Mouse (Mus musculus): ENCODE data around the gene Vsx1. TPM values are rescaled to one million over a fixed set of nuclear protein-coding genes. Genes with fewer than 3 reads are reported as not detected.

Vsx1 gene
- polyA plus RNA-seq, 1 experiment: not detected

- no peaks in the 10 kb centered on the region for H3K79me2 ChIP-seq (ENCODE audit: control insufficient read depth, insufficient read depth)
- no peak for TF ChIP-seq MAX (IDR thresholded peaks at IDR 0.05)
- no peak for TF ChIP-seq MYOD1 (IDR thresholded peaks at IDR 0.05; ENCODE audit: control insufficient read depth, insufficient read length, low read depth)
- TF ChIP-seq CEBPB (IDR thresholded peaks at IDR 0.05; ENCODE audit: low read depth): no peak
- TF ChIP-seq CTCF (IDR thresholded peaks at IDR 0.05; ENCODE audit: control insufficient read depth, insufficient read depth, insufficient read length): no peak
- TF ChIP-seq MYOG (IDR thresholded peaks at IDR 0.05; ENCODE audit: control insufficient read depth, extremely low read depth, insufficient read length): no peak
- no peaks in the 10 kb centered on the region for H3K36me3 ChIP-seq (ENCODE audit: control insufficient read depth, insufficient read depth)
- H3K79me3 ChIP-seq (ENCODE audit: low read depth): no peaks in the 10 kb centered on the region
- H3K27me3 ChIP-seq (ENCODE audit: control insufficient read depth, insufficient read depth, insufficient read length): peaks cover 20% of the 10 kb centered on the region
- no peak overlapping the region for H3ac ChIP-seq (ENCODE audit: control insufficient read depth, insufficient read length, low read depth)
- H3K4me3 ChIP-seq (ENCODE audit: insufficient read depth, poor library complexity, severe bottlenecking): no peak overlapping the region
These were observed 18.2 kb downstream of the Vsx1 start for GRCm38 (mm10) chr2:150670926-150671325.

GRCm38 (mm10) chr2:150669454-150670045 lies 19.6 kb downstream of the Vsx1 start:
- Histone ChIP-seq H3K79me2 (ENCODE audit: control insufficient read depth, insufficient read depth) (no peaks in the 10 kb centered on the region), H3ac (ENCODE audit: control insufficient read depth, insufficient read length, low read depth) (no peak overlapping the region), H3K4me3 (ENCODE audit: insufficient read depth, poor library complexity, severe bottlenecking) (no peak overlapping the region), H3K27me3 (ENCODE audit: control insufficient read depth, insufficient read depth, insufficient read length) (peaks cover 20% of the 10 kb centered on the region), H3K79me3 (ENCODE audit: low read depth) (no peaks in the 10 kb centered on the region), H3K36me3 (ENCODE audit: control insufficient read depth, insufficient read depth) (no peaks in the 10 kb centered on the region)
- TF ChIP-seq MAX (IDR thresholded peaks at IDR 0.05) (no peak), FOSL1 (IDR thresholded peaks at IDR 0.05; ENCODE audit: insufficient read depth, low read length, poor library complexity, severe bottlenecking) (no peak), USF1 (IDR thresholded peaks at IDR 0.05; ENCODE audit: low read depth) (no peak), CTCF (IDR thresholded peaks at IDR 0.05; ENCODE audit: control insufficient read depth, insufficient read depth, insufficient read length) (no peak), CEBPB (IDR thresholded peaks at IDR 0.05; ENCODE audit: low read depth) (no peak), MYOD1 (IDR thresholded peaks at IDR 0.05; ENCODE audit: control insufficient read depth, insufficient read length, low read depth) (no peak)

GRCm38 (mm10) chr2:150668956-150669355 lies 20.2 kb downstream of the Vsx1 start:
- TF ChIP-seq MAX (IDR thresholded peaks at IDR 0.05) (no peak), CTCF (IDR thresholded peaks at IDR 0.05; ENCODE audit: control insufficient read depth, insufficient read depth, insufficient read length) (no peak), MYOD1 (IDR thresholded peaks at IDR 0.05; ENCODE audit: control insufficient read depth, insufficient read length, low read depth) (no peak), FOSL1 (IDR thresholded peaks at IDR 0.05; ENCODE audit: insufficient read depth, low read length, poor library complexity, severe bottlenecking) (no peak), MYOG (IDR thresholded peaks at IDR 0.05; ENCODE audit: control insufficient read depth, extremely low read depth, insufficient read length) (no peak), CEBPB (IDR thresholded peaks at IDR 0.05; ENCODE audit: low read depth) (no peak), USF1 (IDR thresholded peaks at IDR 0.05; ENCODE audit: low read depth) (no peak)

GRCm38 (mm10) chr2:150667820-150668766 lies 21.1 kb downstream of the Vsx1 start, which contains the start of gene Acss1:
Gene Acss1 (minus strand): TSS chr2:150668500.
- Histone ChIP-seq H3ac (ENCODE audit: control insufficient read depth, insufficient read length, low read depth) (no peak within 1 kb of the TSS), H3K36me3 (ENCODE audit: control insufficient read depth, insufficient read depth) (no peaks in the 10 kb centered on the region), H3K4me3 (ENCODE audit: insufficient read depth, poor library complexity, severe bottlenecking) (no peak within 1 kb of the TSS), H3K27me3 (ENCODE audit: control insufficient read depth, insufficient read depth, insufficient read length) (peaks cover 15% of the 10 kb centered on the region), H3K79me2 (ENCODE audit: control insufficient read depth, insufficient read depth) (no peaks in the 10 kb centered on the region), H3K79me3 (ENCODE audit: low read depth) (no peaks in the 10 kb centered on the region)
- TF ChIP-seq USF1 (IDR thresholded peaks at IDR 0.05; ENCODE audit: low read depth) (no peak), MYOG (IDR thresholded peaks at IDR 0.05; ENCODE audit: control insufficient read depth, extremely low read depth, insufficient read length) (no peak), FOSL1 (IDR thresholded peaks at IDR 0.05; ENCODE audit: insufficient read depth, low read length, poor library complexity, severe bottlenecking) (no peak), MAX (IDR thresholded peaks at IDR 0.05) (no peak), CEBPB (IDR thresholded peaks at IDR 0.05; ENCODE audit: low read depth) (no peak), MYOD1 (IDR thresholded peaks at IDR 0.05; ENCODE audit: control insufficient read depth, insufficient read length, low read depth) (no peak), CTCF (IDR thresholded peaks at IDR 0.05; ENCODE audit: control insufficient read depth, insufficient read depth, insufficient read length) (no peak)

More at GRCm38 (mm10) chr2:150668956-150669355, 20.2 kb downstream of the Vsx1 start:
- no peaks in the 10 kb centered on the region for H3K79me3 ChIP-seq (ENCODE audit: low read depth)
- H3K36me3 ChIP-seq (ENCODE audit: control insufficient read depth, insufficient read depth): no peaks in the 10 kb centered on the region
- no peak overlapping the region for H3K4me3 ChIP-seq (ENCODE audit: insufficient read depth, poor library complexity, severe bottlenecking)
- no peaks in the 10 kb centered on the region for H3K79me2 ChIP-seq (ENCODE audit: control insufficient read depth, insufficient read depth)
- peaks cover 19% of the 10 kb centered on the region for H3K27me3 ChIP-seq (ENCODE audit: control insufficient read depth, insufficient read depth, insufficient read length)
- H3ac ChIP-seq (ENCODE audit: control insufficient read depth, insufficient read length, low read depth): no peak overlapping the region

- no peaks in the 10 kb centered on the region for H3K79me3 ChIP-seq (ENCODE audit: low read depth)
- peaks cover 15% of the 10 kb centered on the region for H3K27me3 ChIP-seq (ENCODE audit: control insufficient read depth, insufficient read depth, insufficient read length)
- no peak overlapping the region for H3K4me3 ChIP-seq (ENCODE audit: insufficient read depth, poor library complexity, severe bottlenecking)
- H3K36me3 ChIP-seq (ENCODE audit: control insufficient read depth, insufficient read depth): no peaks in the 10 kb centered on the region
- TF ChIP-seq CTCF (IDR thresholded peaks at IDR 0.05; ENCODE audit: control insufficient read depth, insufficient read depth, insufficient read length) (no peak), MAX (IDR thresholded peaks at IDR 0.05) (no peak), CEBPB (IDR thresholded peaks at IDR 0.05; ENCODE audit: low read depth) (no peak), MYOD1 (IDR thresholded peaks at IDR 0.05; ENCODE audit: control insufficient read depth, insufficient read length, low read depth) (no peak), MYOG (IDR thresholded peaks at IDR 0.05; ENCODE audit: control insufficient read depth, extremely low read depth, insufficient read length) (no peak), USF1 (IDR thresholded peaks at IDR 0.05; ENCODE audit: low read depth) (no peak), FOSL1 (IDR thresholded peaks at IDR 0.05; ENCODE audit: insufficient read depth, low read length, poor library complexity, severe bottlenecking) (no peak)
- no peaks in the 10 kb centered on the region for H3K79me2 ChIP-seq (ENCODE audit: control insufficient read depth, insufficient read depth)
- no peak overlapping the region for H3ac ChIP-seq (ENCODE audit: control insufficient read depth, insufficient read length, low read depth)
These were observed 21.9 kb downstream of the Vsx1 start for GRCm38 (mm10) chr2:150667065-150667819.

Data from C2C12 (cell line).